Mouse (Mus musculus): ENCODE measurements at regions not wholly inside any gene's neighbourhood (a gene's known extent, or its start where the extent isn't known, plus 50 kb on each side); places are given as distances from the start of the nearest gene placed in this dataset.

GRCm38 (mm10) chr13:31254016-31254415 is 280.0 kb downstream of the Gm5447 start:
- no peaks in the 10 kb centered on the region for H3K27me3 ChIP-seq (ENCODE audit: control insufficient read depth, insufficient read depth, low read length)
- no peaks in the 10 kb centered on the region for H3K9me3 ChIP-seq (replicated peaks; ENCODE audit: control insufficient read depth, low read length)
- no peaks in the 10 kb centered on the region for H3K36me3 ChIP-seq (replicated peaks; ENCODE audit: control insufficient read depth, insufficient read depth, low read length)
- DNase-seq (ENCODE audit: low spot score) (no peak), ATAC-seq (ENCODE audit: insufficient read depth, low read depth) (no peak)
- no peak overlapping the region for H3K4me3 ChIP-seq (ENCODE audit: low read depth, low read length)
- H3K9ac ChIP-seq (replicated peaks; ENCODE audit: low read depth, low read length), result no peak overlapping the region
- no peak overlapping the region for H3K27ac ChIP-seq (ENCODE audit: low read depth)
- WGBS, result 59% methylated on average over 4 of the region's 4 CpGs
- H3K4me2 ChIP-seq (ENCODE audit: low read depth, low read length), result no peak overlapping the region
- H3K4me1 ChIP-seq (ENCODE audit: control insufficient read depth, insufficient read depth), result no peaks in the 10 kb centered on the region
- no peak for TF ChIP-seq EP300 (IDR thresholded peaks at IDR 0.05; ENCODE audit: low read depth)
- no peak for TF ChIP-seq CTCF (IDR thresholded peaks at IDR 0.05; ENCODE audit: low read depth)

- H3K27me3 ChIP-seq (ENCODE audit: control insufficient read depth, insufficient read depth, low read length), result no peaks in the 10 kb centered on the region
- no peaks in the 10 kb centered on the region for H3K4me1 ChIP-seq (ENCODE audit: control insufficient read depth, insufficient read depth)
- TF ChIP-seq CTCF (IDR thresholded peaks at IDR 0.05; ENCODE audit: low read depth), result no peak
- no peak for TF ChIP-seq EP300 (IDR thresholded peaks at IDR 0.05; ENCODE audit: low read depth)
- H3K9ac ChIP-seq (replicated peaks; ENCODE audit: low read depth, low read length), result no peak overlapping the region
- no peak overlapping the region for H3K27ac ChIP-seq (ENCODE audit: low read depth)
- H3K4me3 ChIP-seq (ENCODE audit: low read depth, low read length), result no peak overlapping the region
- H3K36me3 ChIP-seq (replicated peaks; ENCODE audit: control insufficient read depth, insufficient read depth, low read length), result no peaks in the 10 kb centered on the region
- DNase-seq (ENCODE audit: low spot score), result no peak
- no peak for ATAC-seq (ENCODE audit: insufficient read depth, low read depth)
- H3K9me3 ChIP-seq (replicated peaks; ENCODE audit: control insufficient read depth, low read length), result no peaks in the 10 kb centered on the region
- WGBS, result 80% methylated on average over 3 of the region's 3 CpGs
- H3K4me2 ChIP-seq (ENCODE audit: low read depth, low read length), result no peak overlapping the region
These were observed 280.7 kb downstream of the Gm5447 start for GRCm38 (mm10) chr13:31254744-31255143.

GRCm38 (mm10) chr13:31255506-31255905 is 281.5 kb downstream of the Gm5447 start:
- DNase-seq (ENCODE audit: low spot score), result no peak
- no peak overlapping the region for H3K9ac ChIP-seq (replicated peaks; ENCODE audit: low read depth, low read length)
- H3K9me3 ChIP-seq (replicated peaks; ENCODE audit: control insufficient read depth, low read length), result no peaks in the 10 kb centered on the region
- H3K27me3 ChIP-seq (ENCODE audit: control insufficient read depth, insufficient read depth, low read length), result no peaks in the 10 kb centered on the region
- no peak for ATAC-seq (ENCODE audit: insufficient read depth, low read depth)
- H3K27ac ChIP-seq (ENCODE audit: low read depth), result no peak overlapping the region
- H3K4me3 ChIP-seq (ENCODE audit: low read depth, low read length), result no peak overlapping the region
- WGBS, result 83% methylated on average over 3 of the region's 3 CpGs
- no peak overlapping the region for H3K4me2 ChIP-seq (ENCODE audit: low read depth, low read length)
- no peaks in the 10 kb centered on the region for H3K36me3 ChIP-seq (replicated peaks; ENCODE audit: control insufficient read depth, insufficient read depth, low read length)
- TF ChIP-seq EP300 (IDR thresholded peaks at IDR 0.05; ENCODE audit: low read depth) (no peak), CTCF (IDR thresholded peaks at IDR 0.05; ENCODE audit: low read depth) (no peak)
- H3K4me1 ChIP-seq (ENCODE audit: control insufficient read depth, insufficient read depth), result no peaks in the 10 kb centered on the region

- no peaks in the 10 kb centered on the region for H3K9me3 ChIP-seq (replicated peaks; ENCODE audit: control insufficient read depth, low read length)
- H3K36me3 ChIP-seq (replicated peaks; ENCODE audit: control insufficient read depth, insufficient read depth, low read length), result no peaks in the 10 kb centered on the region
- DNase-seq (ENCODE audit: low spot score) (no peak), ATAC-seq (ENCODE audit: insufficient read depth, low read depth) (no peak)
- H3K27ac ChIP-seq (ENCODE audit: low read depth), result no peak overlapping the region
- TF ChIP-seq CTCF (IDR thresholded peaks at IDR 0.05; ENCODE audit: low read depth) (no peak), EP300 (IDR thresholded peaks at IDR 0.05; ENCODE audit: low read depth) (no peak)
- no peaks in the 10 kb centered on the region for H3K4me1 ChIP-seq (ENCODE audit: control insufficient read depth, insufficient read depth)
- no peak overlapping the region for H3K4me2 ChIP-seq (ENCODE audit: low read depth, low read length)
- H3K9ac ChIP-seq (replicated peaks; ENCODE audit: low read depth, low read length), result no peak overlapping the region
- WGBS, result 57% methylated on average over 3 of the region's 3 CpGs
- no peak overlapping the region for H3K4me3 ChIP-seq (ENCODE audit: low read depth, low read length)
- no peaks in the 10 kb centered on the region; the same call in 1 of the 2 replicates for H3K27me3 ChIP-seq (ENCODE audit: control insufficient read depth, insufficient read depth, low read length)
These were observed 288.1 kb upstream of the Foxq1 start for GRCm38 (mm10) chr13:31267865-31268264.

GRCm38 (mm10) chr13:31276005-31276644 is 279.8 kb upstream of the Foxq1 start:
- no peak for DNase-seq (ENCODE audit: low spot score)
- Histone ChIP-seq H3K9ac (replicated peaks; ENCODE audit: low read depth, low read length) (no peak overlapping the region), H3K4me3 (ENCODE audit: low read depth, low read length) (no peak overlapping the region), H3K9me3 (replicated peaks; ENCODE audit: control insufficient read depth, low read length) (no peaks in the 10 kb centered on the region), H3K4me2 (ENCODE audit: low read depth, low read length) (no peak overlapping the region), H3K27me3 (ENCODE audit: control insufficient read depth, insufficient read depth, low read length) (no peaks in the 10 kb centered on the region), H3K4me1 (ENCODE audit: control insufficient read depth, insufficient read depth) (no peaks in the 10 kb centered on the region), H3K36me3 (replicated peaks; ENCODE audit: control insufficient read depth, insufficient read depth, low read length) (no peaks in the 10 kb centered on the region), H3K27ac (ENCODE audit: low read depth) (no peak overlapping the region)
- WGBS, result 65% methylated on average over 6 of the region's 6 CpGs
- no peak for ATAC-seq (ENCODE audit: insufficient read depth, low read depth)
- TF ChIP-seq CTCF (IDR thresholded peaks at IDR 0.05; ENCODE audit: low read depth) (no peak), EP300 (IDR thresholded peaks at IDR 0.05; ENCODE audit: low read depth) (no peak)

GRCm38 (mm10) chr13:31290630-31291029 is 265.3 kb upstream of the Foxq1 start:
- no peak for DNase-seq (ENCODE audit: low spot score)
- H3K27ac ChIP-seq (ENCODE audit: low read depth), result no peak overlapping the region
- WGBS, result 77% methylated on average over 7 of the region's 7 CpGs
- H3K27me3 ChIP-seq (ENCODE audit: control insufficient read depth, insufficient read depth, low read length), result peaks cover 12% of the 10 kb centered on the region; the same call in 1 of the 2 replicates
- no peak overlapping the region for H3K9ac ChIP-seq (replicated peaks; ENCODE audit: low read depth, low read length)
- no peak for TF ChIP-seq EP300 (IDR thresholded peaks at IDR 0.05; ENCODE audit: low read depth)
- TF ChIP-seq CTCF (IDR thresholded peaks at IDR 0.05; ENCODE audit: low read depth), result no peak
- H3K36me3 ChIP-seq (replicated peaks; ENCODE audit: control insufficient read depth, insufficient read depth, low read length), result no peaks in the 10 kb centered on the region
- no peak for ATAC-seq (ENCODE audit: insufficient read depth, low read depth)
- no peaks in the 10 kb centered on the region for H3K4me1 ChIP-seq (ENCODE audit: control insufficient read depth, insufficient read depth)
- no peak overlapping the region for H3K4me3 ChIP-seq (ENCODE audit: low read depth, low read length)
- H3K9me3 ChIP-seq (replicated peaks; ENCODE audit: control insufficient read depth, low read length), result no peaks in the 10 kb centered on the region
- no peak overlapping the region for H3K4me2 ChIP-seq (ENCODE audit: low read depth, low read length)
